Mouse (Mus musculus): ENCODE data around the gene Muc3. TPM values are rescaled to one million over a fixed set of nuclear protein-coding genes. Genes with fewer than 3 reads are reported as not detected.

The Muc3 gene
- total RNA-seq, 4 experiments from 2014 or later: not detected

GRCm38 (mm10) chr5:137091560-137091959 lies 57.6 kb downstream of the Muc3 start:
- no peak for DNase-seq

- DNase-seq: no peak
Measured at GRCm38 (mm10) chr5:137090870-137091269, 58.3 kb downstream of the Muc3 start.

GRCm38 (mm10) chr5:137087410-137087809 lies 61.7 kb downstream of the Muc3 start:
- DNase-seq: peak; percentile 52

GRCm38 (mm10) chr5:137085731-137086130 lies 63.4 kb downstream of the Muc3 start:
- DNase-seq: no peak

DNA sequence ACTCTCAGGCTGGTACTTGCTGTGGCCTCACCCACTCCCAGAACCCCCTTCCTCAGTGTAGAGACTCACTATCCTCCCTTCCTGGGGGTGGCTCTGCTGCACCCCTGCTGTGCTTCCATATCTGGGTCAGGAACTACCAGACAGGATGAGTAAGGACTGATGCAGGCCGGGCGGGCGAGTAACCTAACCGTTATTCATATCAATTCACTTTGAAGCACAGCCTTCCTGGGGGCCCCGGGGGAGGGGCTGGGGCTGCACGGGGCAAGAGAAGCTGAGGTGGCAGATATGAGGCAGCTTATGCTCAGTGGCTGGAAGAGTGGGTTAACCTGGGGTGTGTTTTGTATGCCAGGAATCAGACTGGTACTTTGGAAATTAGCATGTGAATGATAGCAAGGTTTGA lies 64.1 kb downstream of the Muc3 start:
- DNase-seq: no peak

Other genes with a start within 250 kb of the Muc3 start
- gene Ift22, start 241.2 kb downstream of the Muc3 start, total RNA-seq (2022): 10 to 100 TPM; 30.5 to 53.5 (median 41.9) TPM
- 100 to 1,000 TPM; 210 to 255 (median 217) TPM for gene Fis1, start 196.0 kb downstream of the Muc3 start, total RNA-seq (2022)
- gene Cldn15, start 182.7 kb downstream of the Muc3 start, total RNA-seq (2022): 10 to 100 TPM in 3 of 4 experiments, 1 to 10 TPM in 1; 9.5 to 13.7 (median 12.1) TPM
- 10 to 100 TPM; 68.6 to 74.5 (median 72.1) TPM for gene Plod3, start 162.3 kb downstream of the Muc3 start, total RNA-seq (2022)
- 10 to 100 TPM; 77.8 to 96.8 (median 83.5) TPM for gene Znhit1, start 161.3 kb downstream of the Muc3 start, total RNA-seq (2022)
- 10 to 100 TPM in 2 of 4 experiments, 1 to 10 TPM in 2; 4.4 to 20.9 (median 9.9) TPM for gene Vgf, start 122.9 kb downstream of the Muc3 start, total RNA-seq (2022)
- gene Ap1s1, start 103.2 kb downstream of the Muc3 start, total RNA-seq (2022): 100 to 1,000 TPM; 104 to 120 (median 106) TPM
- gene Serpine1, start 77.1 kb downstream of the Muc3 start, total RNA-seq (2022): 1 to 10 TPM; 2.7 to 9.5 (median 6.5) TPM
- 10 to 100 TPM; 44.0 to 57.1 (median 54.0) TPM for gene Trim56, start 33.1 kb downstream of the Muc3 start, total RNA-seq (2022)
- 1 to 10 TPM in 1 of 4 experiments, under 1 TPM in 2, not detected in 1; 0.14 to 1.0 (median 0.75) TPM for gene Muc3a, start 63.1 kb upstream of the Muc3 start, total RNA-seq (2022)
- gene Ache, start 138.2 kb upstream of the Muc3 start, total RNA-seq (2022): 10 to 100 TPM; 11.5 to 22.5 (median 16.8) TPM
- gene Ufsp1, start 145.3 kb upstream of the Muc3 start, total RNA-seq (2022): 10 to 100 TPM; 13.0 to 16.4 (median 15.8) TPM
- 100 to 1,000 TPM; 145 to 244 (median 187) TPM for gene Srrt, start 158.4 kb upstream of the Muc3 start, total RNA-seq (2022)
- gene Trip6, start 165.1 kb upstream of the Muc3 start, total RNA-seq (2022): 10 to 100 TPM; 35.7 to 54.9 (median 48.5) TPM
- 10 to 100 TPM; 10.2 to 22.1 (median 16.6) TPM for gene Slc12a9, start 184.3 kb upstream of the Muc3 start, total RNA-seq (2022)
- 10 to 100 TPM; 51.4 to 70.3 (median 61.1) TPM for gene Ephb4, start 200.8 kb upstream of the Muc3 start, total RNA-seq (2022)